In genomic region chr6:140490921-140491537, GRCm38 (mm10) we compare ENCODE assay signal across 8 mouse cellular contexts.
DNase-seq lines count a peak whose midpoint lies in the region; ATAC-seq lines count a peak whose summit lies in the region.

No protein-coding gene starts in this region.

- H3K36me3 ChIP-seq in heart, embryonic 14.5 days (ENCODE audit: control insufficient read depth, insufficient read depth, low read length), result no peaks in the 10 kb centered on the region
- H3K36me3 ChIP-seq in forebrain, embryonic 15.5 days, result no peaks in the 10 kb centered on the region
- H3K36me3 ChIP-seq in midbrain, embryonic 14.5 days (ENCODE audit: control insufficient read depth, insufficient read depth, low read length), result no peaks in the 10 kb centered on the region
- H3K36me3 ChIP-seq in kidney, embryonic 16.5 days (ENCODE audit: insufficient read depth, low read length), result no peaks in the 10 kb centered on the region

- ATAC-seq in heart, embryonic 14.5 days (ENCODE audit: insufficient number of reproducible peaks, insufficient read depth, low FRiP score, low read depth), result no peak
- ATAC-seq in forebrain, embryonic 15.5 days (replicated peaks), result peak; percentile 46
- ATAC-seq in midbrain, embryonic 14.5 days (ENCODE audit: low FRiP score, low TSS enrichment), result 0 out of 2 replicates have a peak, but pooled peaks have one; percentile 8
- ATAC-seq in kidney, embryonic 16.5 days (ENCODE audit: low FRiP score, low TSS enrichment), result no peak

- no peak overlapping the region for H3K4me3 ChIP-seq in heart, embryonic 14.5 days (ENCODE audit: control insufficient read depth in 1 of 2, insufficient read depth in 1 of 2, low read depth in 1 of 2, low read length in 2 of 2)
- H3K4me3 ChIP-seq in forebrain, embryonic 15.5 days, result no peak overlapping the region
- no peak overlapping the region for H3K4me3 ChIP-seq in midbrain, embryonic 14.5 days (replicated peaks; ENCODE audit: low read depth, low read length)
- no peak overlapping the region for H3K4me3 ChIP-seq in kidney, embryonic 16.5 days (ENCODE audit: low read length)

- H3K9me3 ChIP-seq in heart, embryonic 14.5 days (ENCODE audit: control insufficient read depth, low read length), result no peaks in the 10 kb centered on the region
- no peaks in the 10 kb centered on the region for H3K9me3 ChIP-seq in forebrain, embryonic 15.5 days
- H3K9me3 ChIP-seq in midbrain, embryonic 14.5 days (ENCODE audit: control insufficient read depth, low read length), result no peaks in the 10 kb centered on the region
- H3K9me3 ChIP-seq in kidney, embryonic 16.5 days (ENCODE audit: low read length), result no peaks in the 10 kb centered on the region

- H3K27me3 ChIP-seq in heart, embryonic 14.5 days (ENCODE audit: control insufficient read depth, insufficient read depth, low read length), result no peaks in the 10 kb centered on the region
- H3K27me3 ChIP-seq in forebrain, embryonic 15.5 days, result no peaks in the 10 kb centered on the region
- H3K27me3 ChIP-seq in midbrain, embryonic 14.5 days (ENCODE audit: control insufficient read depth, insufficient read depth, low read length), result no peaks in the 10 kb centered on the region
- H3K27me3 ChIP-seq in kidney, embryonic 16.5 days (ENCODE audit: insufficient read depth, low read length), result no peaks in the 10 kb centered on the region

- 0 out of 2 replicates have a peak overlapping the region, but pooled peaks have one; percentile 47 for H3K9ac ChIP-seq in heart, embryonic 14.5 days (ENCODE audit: low read length)
- no peak overlapping the region for H3K9ac ChIP-seq in forebrain, embryonic 15.5 days (replicated peaks)
- no peak overlapping the region for H3K9ac ChIP-seq in midbrain, embryonic 14.5 days (replicated peaks; ENCODE audit: low read length)
- H3K9ac ChIP-seq in kidney, embryonic 16.5 days (replicated peaks; ENCODE audit: low read length), result no peak overlapping the region

- 64% methylated on average over 18 of the region's 18 CpGs for WGBS in heart, embryonic 14.5 days
- 73% methylated on average over 18 of the region's 18 CpGs for WGBS in forebrain, embryonic 15.5 days
- 74% methylated on average over 18 of the region's 18 CpGs for WGBS in midbrain, embryonic 14.5 days
- 82% methylated on average over 18 of the region's 18 CpGs for WGBS in kidney, embryonic 16.5 days

- DNase-seq in heart, postnatal 4 days, result no peak
- DNase-seq in R1 (ENCODE audit: low read depth, low spot score), result peak; percentile 33
- DNase-seq in midbrain, embryonic 14.5 days, result no peak
- DNase-seq in ovary, adult 18-20 months (ENCODE audit: low spot score), result no peak
- DNase-seq in c-Kit-positive CD71-positive TER-119-positive erythroid progenitor cells, embryonic 14.5 days (ENCODE audit: low spot score), result no peak

- H3K4me1 ChIP-seq in heart, embryonic 14.5 days (ENCODE audit: control insufficient read depth in 2 of 2, insufficient read depth in 2 of 2, low read length in 2 of 2), result peaks cover 12% of the 10 kb centered on the region in 2 experiments
- peaks cover 19% of the 10 kb centered on the region for H3K4me1 ChIP-seq in forebrain, embryonic 15.5 days
- H3K4me1 ChIP-seq in midbrain, embryonic 14.5 days (ENCODE audit: control insufficient read depth, insufficient read depth, low read length), result no peaks in the 10 kb centered on the region; the same call in none of the 2 replicates
- H3K4me1 ChIP-seq in kidney, embryonic 16.5 days (ENCODE audit: insufficient read depth, low read length), result peaks cover 4% of the 10 kb centered on the region; the same call in 1 of the 2 replicates

- peak overlapping the region; percentile 38 for H3K4me2 ChIP-seq in heart, embryonic 14.5 days (ENCODE audit: low read length)
- H3K4me2 ChIP-seq in forebrain, embryonic 15.5 days (replicated peaks), result no peak overlapping the region
- H3K4me2 ChIP-seq in midbrain, embryonic 14.5 days (ENCODE audit: low read length), result no peak overlapping the region; the same call in 1 of the 2 replicates
- no peak overlapping the region for H3K4me2 ChIP-seq in kidney, embryonic 16.5 days (replicated peaks; ENCODE audit: low read depth, low read length)

- 0 out of 4 replicates have a peak overlapping the region, but pooled peaks of 1 of the 2 experiments have one; percentile 7 for H3K27ac ChIP-seq in heart, embryonic 14.5 days (replicated peaks in 1 of 2; ENCODE audit: control insufficient read depth in 1 of 2, insufficient read depth in 1 of 2, low read depth in 2 of 2, low read length in 2 of 2)
- no peak overlapping the region; the same call in 1 of the 2 replicates for H3K27ac ChIP-seq in forebrain, embryonic 15.5 days (replicated peaks)
- 0 out of 2 replicates have a peak overlapping the region, but pooled peaks have one; percentile 14 for H3K27ac ChIP-seq in midbrain, embryonic 14.5 days (replicated peaks; ENCODE audit: low read depth, low read length)
- no peak overlapping the region for H3K27ac ChIP-seq in kidney, embryonic 16.5 days (ENCODE audit: low read length)

Comparison
In these comparisons a context has a peak if more than half of its experiments do, and no peak if none do; other contexts are left out.
1. ATAC-seq: peak in forebrain, embryonic 15.5 days (single experiment) and midbrain, embryonic 14.5 days (single experiment); none in heart, embryonic 14.5 days (single experiment) and kidney, embryonic 16.5 days (single experiment).